Mouse (Mus musculus) gastrocnemius, postnatal 14 days (tissue): ENCODE measurements around the gene Bend4. TPM values are rescaled to one million over a fixed set of nuclear protein-coding genes. Genes with fewer than 3 reads are reported as not detected.

ENCODE experiments used
- DNase-seq: peaks from one replicate; pipeline ENCODE4 v3.0.0; 2021; ENCODE audit warnings: mixed read lengths
- intact Hi-C: fragments of 180-260 bp; cut with DNase I; formaldehyde crosslinking; loops from one replicate; pipeline ENCODE4 v1.15.1; 2025; ENCODE audit warnings: low total_unique reads
- total RNA-seq, 2 experiments: library from RNA; stranded (reverse); gene quantifications; 2 replicates each; pipeline ENCODE4 v1.2.3; 2021

Gene Bend4
- total RNA-seq, 2 experiments from 2014 or later, result 0.82 to 0.97 TPM

- no peak for DNase-seq
- intact Hi-C loops, result no loop called here
Observed at GRCm38 (mm10) chr5:67423963-67424362, 4.1 kb downstream of the Bend4 start.

GRCm38 (mm10) chr5:67423326-67423725, 4.8 kb downstream of the Bend4 start:
- intact Hi-C loops, result no loop called here
- no peak for DNase-seq

- DNase-seq, result no peak
- intact Hi-C loops, result no loop called here
Observed at GRCm38 (mm10) chr5:67419407-67419806, 8.7 kb downstream of the Bend4 start.

GRCm38 (mm10) chr5:67411475-67411874, 16.6 kb downstream of the Bend4 start:
- no peak for DNase-seq
- intact Hi-C loops, result no loop called here

DNA sequence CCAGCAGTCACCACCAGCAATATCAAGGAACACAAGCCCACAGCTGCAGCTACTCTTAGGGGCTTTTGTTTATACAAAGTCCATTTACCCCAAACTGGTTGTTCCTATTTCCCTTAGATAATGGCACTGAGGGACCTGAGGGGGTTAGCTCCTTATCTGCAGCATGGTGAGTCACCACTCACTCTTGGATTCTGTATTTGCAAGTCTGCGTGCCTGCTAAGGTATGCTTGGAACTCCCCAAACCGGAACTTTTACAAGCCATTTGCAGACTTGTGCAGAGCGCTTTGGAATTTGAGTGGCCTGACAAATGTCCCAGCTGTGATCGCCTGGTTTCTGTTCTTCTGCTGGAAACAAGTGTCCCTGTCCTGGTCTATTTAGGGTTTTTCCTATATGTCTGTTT, 17.7 kb downstream of the Bend4 start:
- DNase-seq, result no peak
- intact Hi-C loops, result no loop called here

DNA sequence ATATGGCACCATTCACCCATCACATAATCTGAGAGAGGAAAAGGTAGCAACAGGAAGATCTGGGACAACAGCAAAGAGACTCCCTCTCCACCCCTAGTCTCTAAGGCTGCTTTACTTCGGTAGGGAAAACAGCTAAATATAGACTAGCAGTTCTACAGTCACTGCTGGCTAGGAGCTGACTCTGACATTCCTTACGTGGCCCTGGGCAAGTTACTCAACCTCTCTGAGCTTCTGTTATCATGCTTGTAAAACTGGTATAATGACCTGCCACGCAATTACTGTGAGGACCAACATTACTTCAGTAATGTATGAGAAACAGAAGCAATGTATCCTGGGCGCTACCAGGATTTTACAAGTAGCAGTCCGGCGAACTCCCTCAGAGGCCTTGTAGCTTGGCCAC, 19.7 kb downstream of the Bend4 start:
- intact Hi-C loops, result no loop called here
- DNase-seq, result no peak

GRCm38 (mm10) chr5:67404919-67405318, 23.2 kb downstream of the Bend4 start:
- intact Hi-C loops, result no loop called here
- no peak for DNase-seq

DNA sequence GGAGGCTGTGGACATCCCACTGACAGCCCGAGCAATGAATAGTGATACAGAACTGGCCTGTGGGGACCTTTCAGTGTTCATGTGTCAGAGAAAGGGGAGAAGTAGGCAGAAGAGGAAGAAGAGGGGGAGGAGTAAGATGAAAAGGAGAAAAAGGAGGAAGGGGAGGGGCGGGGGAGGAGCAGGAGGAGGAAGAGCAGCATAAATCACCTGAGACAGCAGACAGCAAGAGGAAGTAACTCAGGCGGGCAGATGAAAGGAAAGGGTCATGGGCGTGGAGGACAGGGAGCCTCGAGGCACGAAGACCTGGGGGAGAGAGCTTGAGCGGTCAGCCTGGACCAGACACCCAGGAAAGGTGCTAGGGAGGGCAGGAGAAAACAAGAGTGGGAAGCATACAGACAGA, 23.7 kb downstream of the Bend4 start:
- intact Hi-C loops, result no loop called here
- DNase-seq, result no peak

- DNase-seq, result no peak
- intact Hi-C loops, result no loop called here
Observed at GRCm38 (mm10) chr5:67401612-67402011, 26.5 kb downstream of the Bend4 start.

- intact Hi-C loops, result no loop called here
- DNase-seq, result no peak
Observed at GRCm38 (mm10) chr5:67400608-67401480, 27.3 kb downstream of the Bend4 start.

DNA sequence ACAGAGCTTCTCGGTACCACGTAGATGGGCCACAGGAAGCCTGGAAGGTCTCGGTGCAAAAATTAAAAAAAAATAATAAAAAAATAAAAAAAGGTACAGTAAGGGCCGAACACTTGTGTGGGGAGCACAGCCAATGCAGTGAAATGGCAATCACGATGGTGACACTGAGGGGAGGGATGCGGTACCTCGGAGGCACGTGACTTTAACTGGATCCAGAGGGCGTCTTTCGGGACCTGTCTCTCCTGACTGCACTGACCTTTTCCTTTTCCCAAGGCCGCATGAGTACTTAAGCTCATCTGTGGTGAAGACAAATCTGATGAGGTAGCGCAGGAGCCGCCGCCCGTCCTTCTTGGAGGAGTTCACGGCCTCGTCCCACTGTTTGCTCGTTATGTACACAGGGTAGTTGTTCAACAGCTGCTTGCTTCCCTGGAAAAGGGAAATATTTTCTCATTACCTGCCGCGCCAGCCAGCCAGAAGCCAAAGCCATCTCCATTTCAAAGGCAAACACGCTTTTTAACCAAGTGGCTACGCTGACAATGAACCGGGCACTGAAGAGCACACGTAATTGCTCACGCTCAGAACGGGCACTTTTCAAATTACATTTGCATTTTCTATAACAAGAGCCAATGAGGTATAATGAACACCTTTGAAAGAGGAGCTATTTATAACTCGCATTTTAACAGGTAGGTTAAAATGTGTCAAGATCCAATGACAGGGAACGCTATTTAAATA, 28.1 kb downstream of the Bend4 start:
- intact Hi-C loops, result no loop called here
- DNase-seq, result no peak

DNA sequence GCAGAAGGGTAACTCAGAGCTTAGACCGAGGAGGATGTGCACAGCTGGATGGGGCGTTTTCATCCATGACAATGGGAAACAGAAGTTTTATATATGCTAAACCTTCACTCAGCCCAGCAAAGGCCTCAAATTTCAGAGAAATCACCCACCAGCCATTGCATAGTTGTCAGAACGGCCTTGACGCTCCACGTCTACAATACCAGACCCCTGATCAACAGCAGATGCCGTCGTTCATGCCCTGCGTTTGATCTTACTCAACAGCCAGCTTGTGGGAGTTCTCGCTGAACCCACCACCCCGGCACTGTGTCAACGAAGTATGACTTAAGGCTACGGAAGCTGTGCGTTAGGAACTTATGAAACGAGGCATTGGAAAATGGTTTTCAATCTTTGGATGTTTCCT, 30.9 kb downstream of the Bend4 start:
- intact Hi-C loops, result no loop called here
- no peak for DNase-seq

- intact Hi-C loops, result no loop called here
- DNase-seq, result no peak
Observed at GRCm38 (mm10) chr5:67395211-67395851, 32.8 kb downstream of the Bend4 start.

DNA sequence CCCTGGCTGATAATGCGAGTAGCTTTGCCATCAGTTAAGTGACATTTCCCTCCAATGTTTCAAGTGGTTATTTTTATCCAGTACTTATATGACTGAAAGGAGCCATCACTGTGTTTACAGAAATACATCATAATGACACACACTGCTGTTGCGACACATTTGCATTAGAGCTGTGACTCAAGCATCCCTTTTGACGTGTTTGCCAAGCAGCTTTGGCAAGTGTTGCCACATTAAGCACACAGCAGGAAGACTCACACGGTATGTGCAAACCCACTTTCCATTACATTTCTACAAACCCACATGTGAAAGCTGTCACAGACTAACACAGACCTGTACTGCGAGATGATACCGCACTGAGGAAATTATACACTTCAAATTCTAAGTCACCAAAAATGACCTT, 34.2 kb downstream of the Bend4 start:
- intact Hi-C loops, result no loop called here
- DNase-seq, result no peak

GRCm38 (mm10) chr5:67382556-67382955, 45.6 kb downstream of the Bend4 start:
- no peak for DNase-seq
- intact Hi-C loops, result no loop called here

DNA sequence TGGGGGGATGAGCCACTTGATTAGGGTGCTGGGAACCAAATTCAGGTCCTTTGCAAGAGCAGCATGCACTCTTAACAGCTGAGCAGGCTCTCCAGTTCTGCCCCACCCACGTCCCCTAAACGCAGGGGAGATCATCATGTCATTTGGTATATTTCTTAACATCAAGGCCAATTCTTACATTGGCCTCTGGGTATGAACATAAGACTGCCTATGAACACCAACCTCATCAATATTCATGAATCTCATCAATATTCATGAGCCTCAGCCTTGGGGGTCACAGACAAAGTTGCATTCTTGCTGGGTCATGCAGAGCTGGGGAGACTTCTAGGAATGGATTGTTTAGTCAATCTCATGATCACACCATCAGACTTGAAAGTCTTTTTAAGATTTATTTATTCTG, 46.4 kb downstream of the Bend4 start:
- intact Hi-C loops, result no loop called here
- DNase-seq, result no peak

- DNase-seq, result no peak
- intact Hi-C loops, result no loop called here
Observed at GRCm38 (mm10) chr5:67377044-67377621, 51.0 kb downstream of the Bend4 start.

GRCm38 (mm10) chr5:67362931-67363330, 65.2 kb downstream of the Bend4 start:
- no peak for DNase-seq
- intact Hi-C loops, result no loop called here

GRCm38 (mm10) chr5:67362316-67362715, 65.8 kb downstream of the Bend4 start:
- no peak for DNase-seq
- intact Hi-C loops, result no loop called here

DNA sequence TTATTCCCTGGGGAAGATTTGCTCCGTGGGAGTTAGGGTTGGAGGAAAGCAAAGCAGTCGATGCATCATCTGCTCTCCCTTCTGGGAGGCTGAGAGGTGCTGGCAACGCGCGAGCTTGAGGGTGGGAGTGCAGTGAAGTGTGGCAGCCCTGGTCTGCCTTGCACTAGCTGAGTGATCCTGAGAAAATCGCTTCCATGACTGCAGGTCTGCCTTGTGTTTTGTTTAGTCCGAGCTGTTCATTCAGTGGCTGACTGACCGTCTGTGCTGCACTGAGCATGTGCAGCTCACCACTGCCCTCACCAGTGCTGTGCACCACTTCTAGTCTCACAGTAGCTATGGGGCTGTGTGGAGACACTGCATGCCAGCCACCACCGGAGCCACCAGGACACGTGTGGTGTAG, 79.2 kb downstream of the Bend4 start:
- intact Hi-C loops, result no loop called here
- no peak for DNase-seq
